Mouse (Mus musculus): Measurements from ENCODE around the gene Vkorc1l1. TPM values are rescaled to one million over a fixed set of nuclear protein-coding genes. Genes with fewer than 3 reads are reported as not detected.

Gene Vkorc1l1
- polyA plus RNA-seq, 1 experiment: 32.4 TPM

DNA sequence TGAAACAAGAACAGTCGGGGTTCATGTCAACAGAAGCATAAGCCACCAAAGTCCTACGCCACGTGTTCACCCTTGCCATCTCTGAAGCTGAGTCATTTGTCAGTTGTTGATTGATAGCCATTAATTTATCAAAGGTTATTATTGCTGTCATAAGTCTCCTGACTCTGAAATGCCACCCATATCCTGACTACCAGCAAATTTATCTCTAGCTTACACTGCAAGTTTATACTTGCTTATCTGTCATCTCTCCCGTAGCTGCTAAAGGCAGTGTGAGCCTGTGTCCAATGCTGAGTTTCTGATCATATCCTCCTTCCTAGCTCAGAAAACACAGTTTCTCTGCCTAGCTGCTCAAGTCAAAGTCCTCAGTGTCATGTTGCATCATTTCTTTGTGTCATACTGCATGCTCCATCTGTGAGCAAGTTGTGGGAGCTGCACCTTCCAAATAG is 33.1 kb downstream of the Vkorc1l1 start:
- WGBS: 96% methylated on average over 4 of the region's 4 CpGs
- Histone ChIP-seq H3K4me3 (replicated peaks; ENCODE audit: insufficient read depth, low read depth, low read length) (no peak overlapping the region), H3K4me1 (ENCODE audit: control insufficient read depth, insufficient read depth, low read length) (no peaks in the 10 kb centered on the region), H3K27ac (ENCODE audit: insufficient read depth, low read length) (no peak overlapping the region), H3K27me3 (ENCODE audit: control insufficient read depth, insufficient read depth, low read length) (no peaks in the 10 kb centered on the region)
- no peak for DNase-seq
- TF ChIP-seq CTCF (IDR thresholded peaks at IDR 0.05; ENCODE audit: borderline replicate concordance, insufficient read depth, low read depth, low read length) (no peak), POLR2A (IDR thresholded peaks at IDR 0.05; ENCODE audit: borderline replicate concordance, insufficient read depth, low read length) (no peak)

DNA sequence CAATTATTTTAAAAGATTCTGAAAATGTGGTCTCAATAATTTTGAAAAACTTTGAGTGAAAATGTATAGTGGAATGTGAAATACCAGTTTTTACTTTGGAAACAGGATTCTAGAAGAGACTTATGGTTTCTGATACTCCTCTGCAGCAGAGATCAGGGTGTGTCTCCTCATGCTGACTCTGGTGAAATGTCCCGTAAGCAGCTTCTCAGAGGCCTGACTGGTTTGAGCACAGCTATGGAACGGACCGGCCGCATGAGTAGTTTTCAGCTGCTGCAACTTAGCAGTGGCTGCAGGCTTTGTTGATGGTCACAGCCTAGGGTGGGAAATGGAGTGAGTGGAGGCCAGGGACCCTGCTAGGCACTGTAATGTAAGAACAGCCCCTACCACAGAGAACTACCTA is 36.0 kb downstream of the Vkorc1l1 start:
- no peak for DNase-seq
- Histone ChIP-seq H3K4me1 (ENCODE audit: control insufficient read depth, insufficient read depth, low read length) (no peaks in the 10 kb centered on the region), H3K27ac (ENCODE audit: insufficient read depth, low read length) (no peak overlapping the region), H3K4me3 (replicated peaks; ENCODE audit: insufficient read depth, low read depth, low read length) (no peak overlapping the region), H3K27me3 (ENCODE audit: control insufficient read depth, insufficient read depth, low read length) (no peaks in the 10 kb centered on the region)
- WGBS: 84% methylated on average over 4 of the region's 4 CpGs
- TF ChIP-seq POLR2A (IDR thresholded peaks at IDR 0.05; ENCODE audit: borderline replicate concordance, insufficient read depth, low read length) (no peak), CTCF (IDR thresholded peaks at IDR 0.05; ENCODE audit: borderline replicate concordance, insufficient read depth, low read depth, low read length) (no peak)

DNA sequence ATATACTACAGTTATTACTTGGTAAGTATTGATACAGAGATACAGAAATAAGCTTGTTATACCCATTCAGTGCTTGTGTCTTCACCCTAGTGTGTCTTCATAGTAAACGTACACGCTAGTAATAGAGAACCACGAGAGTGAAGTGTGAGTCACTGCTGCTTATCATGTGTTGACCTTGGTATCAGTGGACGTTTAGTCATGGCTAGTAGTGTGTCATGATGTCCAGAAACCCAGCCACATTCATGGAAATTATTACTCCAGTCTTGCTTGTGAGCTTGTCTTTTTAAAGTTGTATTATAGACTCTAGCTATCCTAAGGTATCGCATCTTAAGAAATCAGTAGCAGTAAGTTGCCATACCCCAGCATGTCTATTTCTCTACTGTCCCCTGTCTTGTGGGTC is 36.8 kb downstream of the Vkorc1l1 start:
- WGBS: 91% methylated on average over 5 of the region's 5 CpGs
- no peak for DNase-seq
- no peaks in the 10 kb centered on the region for H3K4me1 ChIP-seq (ENCODE audit: control insufficient read depth, insufficient read depth, low read length)
- no peak overlapping the region for H3K27ac ChIP-seq (ENCODE audit: insufficient read depth, low read length)
- H3K27me3 ChIP-seq (ENCODE audit: control insufficient read depth, insufficient read depth, low read length): no peaks in the 10 kb centered on the region
- TF ChIP-seq POLR2A (IDR thresholded peaks at IDR 0.05; ENCODE audit: borderline replicate concordance, insufficient read depth, low read length): no peak
- TF ChIP-seq CTCF (IDR thresholded peaks at IDR 0.05; ENCODE audit: borderline replicate concordance, insufficient read depth, low read depth, low read length): no peak
- H3K4me3 ChIP-seq (replicated peaks; ENCODE audit: insufficient read depth, low read depth, low read length): no peak overlapping the region

DNA sequence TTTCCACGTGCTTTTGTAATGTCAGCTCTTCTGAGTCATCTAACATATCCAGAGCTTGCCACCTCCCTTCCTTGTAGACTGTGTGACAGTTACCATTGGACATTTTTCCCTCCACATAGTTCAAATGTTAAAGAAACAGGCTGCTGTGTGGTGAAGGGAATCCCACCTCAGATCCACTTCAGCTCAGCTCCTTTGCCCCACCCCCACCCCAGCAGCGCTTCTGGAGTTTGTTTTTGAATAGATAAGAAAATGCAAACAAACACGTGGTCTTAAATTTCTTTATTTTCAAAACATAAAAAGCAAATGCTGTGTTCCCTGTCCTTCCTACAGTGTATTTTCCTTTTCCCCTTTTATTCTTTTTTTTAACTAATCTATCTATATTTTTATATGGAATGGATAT is 38.4 kb downstream of the Vkorc1l1 start:
- 84% methylated on average over 3 of the region's 3 CpGs for WGBS
- H3K27ac ChIP-seq (ENCODE audit: insufficient read depth, low read length): no peak overlapping the region

DNA sequence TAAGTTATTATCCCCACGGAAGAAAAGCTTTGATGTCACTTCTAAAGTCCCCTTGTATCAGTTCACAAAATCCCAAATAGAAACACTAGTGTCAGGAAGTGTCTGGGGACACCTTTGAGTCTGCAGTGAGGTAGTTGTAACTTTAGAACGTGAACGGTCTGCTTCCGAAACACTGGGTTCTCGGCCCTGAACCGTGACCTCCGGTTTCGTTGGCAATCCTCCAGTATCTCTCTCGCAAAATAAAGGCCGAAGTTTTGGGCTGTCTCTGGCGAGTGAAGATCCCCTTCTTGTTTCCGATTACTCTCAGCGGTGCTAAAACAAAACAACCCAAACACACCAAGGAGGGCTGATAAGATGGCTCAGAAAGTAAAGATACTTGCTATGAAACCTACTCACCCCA is 47.6 kb downstream of the Vkorc1l1 start:
- Histone ChIP-seq H3K4me3 (replicated peaks; ENCODE audit: insufficient read depth, low read depth, low read length) (no peak overlapping the region), H3K27ac (ENCODE audit: insufficient read depth, low read length) (no peak overlapping the region), H3K4me1 (ENCODE audit: control insufficient read depth, insufficient read depth, low read length) (no peaks in the 10 kb centered on the region), H3K27me3 (ENCODE audit: control insufficient read depth, insufficient read depth, low read length) (no peaks in the 10 kb centered on the region)
- WGBS: 56% methylated on average over 13 of the region's 13 CpGs
- no peak for DNase-seq
- TF ChIP-seq POLR2A (IDR thresholded peaks at IDR 0.05; ENCODE audit: borderline replicate concordance, insufficient read depth, low read length) (no peak), CTCF (IDR thresholded peaks at IDR 0.05; ENCODE audit: borderline replicate concordance, insufficient read depth, low read depth, low read length) (no peak)

More for the DNA sequence above, 38.4 kb downstream of the Vkorc1l1 start:
- H3K4me3 ChIP-seq (replicated peaks; ENCODE audit: insufficient read depth, low read depth, low read length): no peak overlapping the region
- TF ChIP-seq CTCF (IDR thresholded peaks at IDR 0.05; ENCODE audit: borderline replicate concordance, insufficient read depth, low read depth, low read length) (no peak), POLR2A (IDR thresholded peaks at IDR 0.05; ENCODE audit: borderline replicate concordance, insufficient read depth, low read length) (no peak)
- no peaks in the 10 kb centered on the region for H3K4me1 ChIP-seq (ENCODE audit: control insufficient read depth, insufficient read depth, low read length)
- no peaks in the 10 kb centered on the region for H3K27me3 ChIP-seq (ENCODE audit: control insufficient read depth, insufficient read depth, low read length)
- no peak for DNase-seq

DNA sequence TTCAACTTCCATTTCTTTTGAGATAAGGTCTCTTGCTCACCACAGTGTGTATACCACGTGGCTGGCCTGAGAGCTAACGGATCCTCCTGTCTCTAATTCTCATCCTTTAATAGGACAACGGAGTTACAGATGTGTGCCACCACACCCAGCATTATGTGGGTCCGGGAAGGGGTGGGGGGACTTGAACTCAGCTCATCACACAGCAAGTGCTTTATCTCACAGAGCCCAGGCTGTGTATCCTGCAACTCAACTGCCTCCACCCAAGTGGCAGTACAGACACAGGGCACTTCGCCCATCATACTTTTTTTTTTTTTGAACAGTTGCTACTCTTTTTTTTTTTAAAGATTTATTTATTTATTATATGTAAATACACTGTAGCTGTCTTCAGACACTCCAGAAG is 50.1 kb downstream of the Vkorc1l1 start:
- Histone ChIP-seq H3K27ac (ENCODE audit: insufficient read depth, low read length) (no peak overlapping the region), H3K27me3 (ENCODE audit: control insufficient read depth, insufficient read depth, low read length) (no peaks in the 10 kb centered on the region), H3K4me3 (replicated peaks; ENCODE audit: insufficient read depth, low read depth, low read length) (no peak overlapping the region), H3K4me1 (ENCODE audit: control insufficient read depth, insufficient read depth, low read length) (no peaks in the 10 kb centered on the region)
- DNase-seq: no peak
- TF ChIP-seq POLR2A (IDR thresholded peaks at IDR 0.05; ENCODE audit: borderline replicate concordance, insufficient read depth, low read length) (no peak), CTCF (IDR thresholded peaks at IDR 0.05; ENCODE audit: borderline replicate concordance, insufficient read depth, low read depth, low read length) (no peak)
- 99% methylated on average over 5 of the region's 5 CpGs for WGBS

DNA sequence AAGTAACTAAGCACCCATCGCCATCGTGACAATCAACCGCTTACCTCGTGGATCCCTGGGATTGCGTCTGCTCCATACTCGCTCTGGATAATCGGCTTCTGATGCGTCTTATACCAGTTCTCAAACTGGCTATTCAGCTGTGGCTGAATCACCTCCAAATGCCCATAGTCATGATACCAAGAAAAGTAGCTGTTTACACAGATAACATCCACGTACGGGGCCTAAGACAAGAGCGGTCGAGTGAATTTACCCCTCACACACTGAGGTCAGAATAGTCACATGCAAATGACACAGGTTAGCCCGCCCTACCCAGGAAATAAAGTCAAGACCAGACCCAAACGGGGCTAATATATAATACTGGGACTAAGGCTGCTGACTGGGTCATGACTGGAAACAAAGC is 51.6 kb downstream of the Vkorc1l1 start:
- Histone ChIP-seq H3K27me3 (ENCODE audit: control insufficient read depth, insufficient read depth, low read length) (no peaks in the 10 kb centered on the region), H3K4me3 (replicated peaks; ENCODE audit: insufficient read depth, low read depth, low read length) (no peak overlapping the region), H3K4me1 (ENCODE audit: control insufficient read depth, insufficient read depth, low read length) (no peaks in the 10 kb centered on the region), H3K27ac (ENCODE audit: insufficient read depth, low read length) (no peak overlapping the region)
- no peak for TF ChIP-seq POLR2A (IDR thresholded peaks at IDR 0.05; ENCODE audit: borderline replicate concordance, insufficient read depth, low read length)
- TF ChIP-seq CTCF (IDR thresholded peaks at IDR 0.05; ENCODE audit: borderline replicate concordance, insufficient read depth, low read depth, low read length): no peak
- no peak for DNase-seq
- WGBS: 95% methylated on average over 14 of the region's 14 CpGs

DNA sequence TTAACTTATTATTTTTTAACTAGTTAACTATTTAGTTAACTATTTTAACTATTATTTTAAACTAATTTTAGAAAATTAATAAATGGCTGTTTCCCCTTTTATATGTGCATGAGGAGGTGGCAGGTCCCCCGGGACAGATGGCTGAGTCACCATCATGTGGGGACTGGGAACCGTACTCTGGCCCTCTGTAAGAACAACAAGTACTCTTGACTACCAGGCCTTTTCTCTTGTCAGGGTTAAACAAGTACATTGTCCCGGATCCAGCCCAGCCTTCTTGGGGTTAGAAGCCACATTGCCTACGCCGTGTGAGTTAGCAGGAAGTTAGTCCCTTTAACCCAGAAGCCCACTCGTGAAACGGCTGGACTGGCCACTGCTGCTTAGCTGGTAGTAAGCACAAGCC is 53.2 kb downstream of the Vkorc1l1 start:
- TF ChIP-seq POLR2A (IDR thresholded peaks at IDR 0.05; ENCODE audit: borderline replicate concordance, insufficient read depth, low read length): no peak
- TF ChIP-seq CTCF (IDR thresholded peaks at IDR 0.05; ENCODE audit: borderline replicate concordance, insufficient read depth, low read depth, low read length): no peak
- DNase-seq: no peak
- H3K4me1 ChIP-seq (ENCODE audit: control insufficient read depth, insufficient read depth, low read length): no peaks in the 10 kb centered on the region
- WGBS: 86% methylated on average over 7 of the region's 7 CpGs
- no peaks in the 10 kb centered on the region for H3K27me3 ChIP-seq (ENCODE audit: control insufficient read depth, insufficient read depth, low read length)
- H3K27ac ChIP-seq (ENCODE audit: insufficient read depth, low read length): no peak overlapping the region
- H3K4me3 ChIP-seq (replicated peaks; ENCODE audit: insufficient read depth, low read depth, low read length): no peak overlapping the region

All from cerebellum, adult 2 months (tissue).